Mouse (Mus musculus): ENCODE data around the gene Rpusd3. TPM values are rescaled to one million over a fixed set of nuclear protein-coding genes. Genes with fewer than 3 reads are reported as not detected.

The Rpusd3 gene
- total and polyA plus RNA-seq, 3 experiments: 7.7 to 113 (median 20.2) TPM

DNA sequence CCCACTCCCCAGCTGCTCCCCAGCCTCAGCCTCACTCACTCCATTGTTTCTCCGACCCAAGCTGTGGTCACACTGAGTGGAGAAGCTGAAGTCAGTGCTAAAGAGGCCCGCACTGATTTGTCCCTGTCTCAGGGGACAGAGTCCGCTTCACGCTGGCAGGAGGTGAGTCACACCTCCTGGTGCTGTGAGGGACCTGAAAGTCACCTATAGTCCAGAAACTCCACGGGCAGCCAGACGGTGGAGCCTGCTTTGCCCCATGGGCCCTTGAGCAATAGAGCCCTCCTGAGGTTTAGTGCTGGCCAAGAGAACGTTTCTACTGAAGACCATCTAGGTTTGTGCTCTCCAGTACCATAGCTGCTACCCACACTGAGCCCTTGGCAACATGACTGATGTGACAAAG, 15.6 kb upstream of the Rpusd3 start:
- no peak overlapping the region for H3K4me3 ChIP-seq (ENCODE audit: low read depth, low read length)
- 0 out of 2 replicates have a peak, but pooled peaks cover 2% of the 10 kb centered on the region for H3K4me1 ChIP-seq (ENCODE audit: insufficient read depth, low read depth, low read length)
- no peak for TF ChIP-seq CTCF (IDR thresholded peaks at IDR 0.05; ENCODE audit: low read depth, low read length)
- no peak for TF ChIP-seq TAL1 (conservative IDR thresholded peaks at IDR 0.05; ENCODE audit: low read depth, low read length)
- no peak for TF ChIP-seq POLR2AphosphoS5 (IDR thresholded peaks at IDR 0.05; ENCODE audit: insufficient replicate concordance, low read depth, low read length)
- TF ChIP-seq GATA2 (IDR thresholded peaks at IDR 0.05; ENCODE audit: borderline replicate concordance, low read depth, low read length): no peak
- no peak for TF ChIP-seq GATA1 (IDR thresholded peaks at IDR 0.05; ENCODE audit: borderline replicate concordance, low read length)
- ATAC-seq (ENCODE audit: extremely low read depth, insufficient number of reproducible peaks, low FRiP score, poor library complexity, severe bottlenecking) (no peak), DNase-seq (ENCODE audit: low spot score) (no peak)
- H3K9me3 ChIP-seq (replicated peaks): no peaks in the 10 kb centered on the region
- peaks cover 48% of the 10 kb centered on the region for H3K27me3 ChIP-seq (ENCODE audit: insufficient read depth, low read length)
- no peaks in the 10 kb centered on the region for H3K36me3 ChIP-seq (replicated peaks)

DNA sequence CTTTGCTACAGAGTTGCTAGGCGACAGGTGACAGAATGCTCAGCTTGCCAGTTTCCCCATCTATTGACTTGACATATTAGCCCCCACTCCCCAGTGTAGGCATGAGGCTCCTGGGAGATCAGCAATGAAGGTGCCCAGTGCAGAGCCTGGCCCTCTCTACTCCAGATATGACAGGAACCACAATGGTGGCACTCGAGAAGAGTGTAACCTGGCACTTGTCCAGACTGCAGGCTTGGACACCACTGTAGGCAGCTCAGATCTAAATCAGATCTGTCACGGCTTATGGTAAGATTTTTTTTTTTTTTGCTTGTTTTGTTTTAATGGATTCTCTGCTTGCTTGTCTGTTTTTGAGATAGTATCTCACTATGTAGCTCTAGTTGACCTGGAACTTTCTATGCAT, 14.5 kb upstream of the Rpusd3 start:
- no peak for ATAC-seq (ENCODE audit: extremely low read depth, insufficient number of reproducible peaks, low FRiP score, poor library complexity, severe bottlenecking)
- no peak for TF ChIP-seq TAL1 (conservative IDR thresholded peaks at IDR 0.05; ENCODE audit: low read depth, low read length)
- no peak for TF ChIP-seq CTCF (IDR thresholded peaks at IDR 0.05; ENCODE audit: low read depth, low read length)
- TF ChIP-seq GATA1 (IDR thresholded peaks at IDR 0.05; ENCODE audit: borderline replicate concordance, low read length): no peak
- TF ChIP-seq POLR2AphosphoS5 (IDR thresholded peaks at IDR 0.05; ENCODE audit: insufficient replicate concordance, low read depth, low read length): no peak
- no peak for TF ChIP-seq GATA2 (IDR thresholded peaks at IDR 0.05; ENCODE audit: borderline replicate concordance, low read depth, low read length)
- H3K27me3 ChIP-seq (ENCODE audit: insufficient read depth, low read length): peaks cover 49% of the 10 kb centered on the region

DNA sequence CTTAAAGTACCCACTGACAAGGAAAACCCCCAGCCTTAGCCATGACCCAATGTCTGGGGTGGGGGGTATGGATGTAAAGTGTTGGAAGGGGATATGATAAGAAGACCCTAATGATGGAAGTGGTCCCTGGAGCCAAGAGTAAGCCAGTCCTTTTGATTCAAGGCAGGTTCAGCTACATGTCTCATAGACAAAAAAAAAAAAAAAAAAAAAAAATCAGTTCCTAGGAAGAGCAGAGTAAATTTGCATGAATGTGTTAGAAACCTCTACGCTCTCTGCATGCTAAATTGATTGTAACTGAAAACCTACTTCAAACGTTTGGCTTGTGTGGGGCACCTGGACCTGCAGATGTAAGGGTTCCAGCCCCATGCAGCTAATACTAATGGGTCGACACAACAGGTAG, 12.7 kb upstream of the Rpusd3 start:
- no peak overlapping the region for H3K4me3 ChIP-seq (ENCODE audit: low read depth, low read length)
- peaks cover 50% of the 10 kb centered on the region for H3K27me3 ChIP-seq (ENCODE audit: insufficient read depth, low read length)
- TF ChIP-seq CTCF (IDR thresholded peaks at IDR 0.05; ENCODE audit: low read depth, low read length) (no peak), POLR2AphosphoS5 (IDR thresholded peaks at IDR 0.05; ENCODE audit: insufficient replicate concordance, low read depth, low read length) (no peak), GATA1 (IDR thresholded peaks at IDR 0.05; ENCODE audit: borderline replicate concordance, low read length) (no peak), GATA2 (IDR thresholded peaks at IDR 0.05; ENCODE audit: borderline replicate concordance, low read depth, low read length) (no peak), TAL1 (conservative IDR thresholded peaks at IDR 0.05; ENCODE audit: low read depth, low read length) (no peak)
- ATAC-seq (ENCODE audit: extremely low read depth, insufficient number of reproducible peaks, low FRiP score, poor library complexity, severe bottlenecking) (no peak), DNase-seq (ENCODE audit: low spot score) (no peak)
- H3K36me3 ChIP-seq (replicated peaks): no peaks in the 10 kb centered on the region
- 0 out of 2 replicates have a peak, but pooled peaks cover 2% of the 10 kb centered on the region for H3K4me1 ChIP-seq (ENCODE audit: insufficient read depth, low read depth, low read length)
- peaks cover 5% of the 10 kb centered on the region for H3K9me3 ChIP-seq (replicated peaks)

More for the DNA sequence above, 14.5 kb upstream of the Rpusd3 start:
- H3K4me1 ChIP-seq (ENCODE audit: insufficient read depth, low read depth, low read length): 0 out of 2 replicates have a peak, but pooled peaks cover 2% of the 10 kb centered on the region
- no peaks in the 10 kb centered on the region for H3K36me3 ChIP-seq (replicated peaks)
- DNase-seq (ENCODE audit: low spot score): no peak
- no peak overlapping the region for H3K4me3 ChIP-seq (ENCODE audit: low read depth, low read length)
- H3K9me3 ChIP-seq (replicated peaks): no peaks in the 10 kb centered on the region

DNA sequence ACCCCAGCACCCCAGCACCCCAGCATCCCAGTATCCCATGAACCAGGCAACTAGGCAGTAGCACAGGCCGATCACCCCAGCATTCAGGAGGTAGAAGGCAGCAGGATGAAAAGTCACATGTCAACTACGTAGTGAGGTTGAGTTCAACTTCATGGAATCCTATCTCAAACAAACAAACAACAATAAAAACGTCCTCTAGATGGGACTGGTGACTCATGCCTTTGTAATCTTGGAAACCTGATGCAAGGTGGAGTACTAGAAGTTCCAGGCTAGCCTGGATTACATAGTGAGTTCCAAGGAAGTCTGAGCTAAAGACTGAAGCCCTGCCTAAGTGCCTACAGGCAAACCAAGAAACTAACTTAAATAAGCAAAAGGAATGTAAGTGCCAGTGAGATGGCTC, 11.7 kb upstream of the Rpusd3 start:
- Histone ChIP-seq H3K4me1 (ENCODE audit: insufficient read depth, low read depth, low read length) (0 out of 2 replicates have a peak, but pooled peaks cover 2% of the 10 kb centered on the region), H3K36me3 (replicated peaks) (no peaks in the 10 kb centered on the region), H3K9me3 (replicated peaks) (peaks cover 5% of the 10 kb centered on the region), H3K4me3 (ENCODE audit: low read depth, low read length) (no peak overlapping the region), H3K27me3 (ENCODE audit: insufficient read depth, low read length) (peaks cover 46% of the 10 kb centered on the region)
- no peak for ATAC-seq (ENCODE audit: extremely low read depth, insufficient number of reproducible peaks, low FRiP score, poor library complexity, severe bottlenecking)
- no peak for DNase-seq (ENCODE audit: low spot score)
- TF ChIP-seq GATA1 (IDR thresholded peaks at IDR 0.05; ENCODE audit: borderline replicate concordance, low read length): no peak
- no peak for TF ChIP-seq CTCF (IDR thresholded peaks at IDR 0.05; ENCODE audit: low read depth, low read length)
- TF ChIP-seq POLR2AphosphoS5 (IDR thresholded peaks at IDR 0.05; ENCODE audit: insufficient replicate concordance, low read depth, low read length): no peak
- no peak for TF ChIP-seq TAL1 (conservative IDR thresholded peaks at IDR 0.05; ENCODE audit: low read depth, low read length)
- no peak for TF ChIP-seq GATA2 (IDR thresholded peaks at IDR 0.05; ENCODE audit: borderline replicate concordance, low read depth, low read length)

DNA sequence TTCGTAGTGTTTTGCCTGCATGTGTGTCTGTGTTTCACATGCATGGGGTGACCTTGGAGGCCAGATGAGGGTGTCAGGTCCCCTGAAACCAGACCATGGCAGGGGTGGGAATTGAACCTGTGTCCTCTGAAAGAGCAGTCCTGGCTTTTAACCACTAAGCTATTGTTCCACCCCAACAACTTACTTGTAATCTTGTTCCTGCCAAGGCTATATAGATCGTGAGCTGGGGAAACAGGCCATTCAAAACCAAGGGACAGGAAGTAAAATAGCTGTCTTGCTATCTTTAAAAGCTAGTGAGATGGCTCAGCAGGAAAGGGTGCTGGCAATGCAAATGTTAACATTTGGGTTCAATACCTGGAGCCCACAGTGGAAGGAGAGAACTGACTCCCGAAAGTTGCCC, 10.8 kb upstream of the Rpusd3 start:
- H3K4me1 ChIP-seq (ENCODE audit: insufficient read depth, low read depth, low read length): peaks cover 7% of the 10 kb centered on the region; the same call in 1 of the 2 replicates
- H3K27me3 ChIP-seq (ENCODE audit: insufficient read depth, low read length): peaks cover 43% of the 10 kb centered on the region
- peaks cover 5% of the 10 kb centered on the region for H3K9me3 ChIP-seq (replicated peaks)
- DNase-seq (ENCODE audit: low spot score) (no peak), ATAC-seq (ENCODE audit: extremely low read depth, insufficient number of reproducible peaks, low FRiP score, poor library complexity, severe bottlenecking) (no peak)
- no peaks in the 10 kb centered on the region for H3K36me3 ChIP-seq (replicated peaks)
- H3K4me3 ChIP-seq (ENCODE audit: low read depth, low read length): no peak overlapping the region
- TF ChIP-seq CTCF (IDR thresholded peaks at IDR 0.05; ENCODE audit: low read depth, low read length): no peak
- TF ChIP-seq TAL1 (conservative IDR thresholded peaks at IDR 0.05; ENCODE audit: low read depth, low read length): no peak
- TF ChIP-seq POLR2AphosphoS5 (IDR thresholded peaks at IDR 0.05; ENCODE audit: insufficient replicate concordance, low read depth, low read length): no peak
- TF ChIP-seq GATA2 (IDR thresholded peaks at IDR 0.05; ENCODE audit: borderline replicate concordance, low read depth, low read length): no peak
- no peak for TF ChIP-seq GATA1 (IDR thresholded peaks at IDR 0.05; ENCODE audit: borderline replicate concordance, low read length)

DNA sequence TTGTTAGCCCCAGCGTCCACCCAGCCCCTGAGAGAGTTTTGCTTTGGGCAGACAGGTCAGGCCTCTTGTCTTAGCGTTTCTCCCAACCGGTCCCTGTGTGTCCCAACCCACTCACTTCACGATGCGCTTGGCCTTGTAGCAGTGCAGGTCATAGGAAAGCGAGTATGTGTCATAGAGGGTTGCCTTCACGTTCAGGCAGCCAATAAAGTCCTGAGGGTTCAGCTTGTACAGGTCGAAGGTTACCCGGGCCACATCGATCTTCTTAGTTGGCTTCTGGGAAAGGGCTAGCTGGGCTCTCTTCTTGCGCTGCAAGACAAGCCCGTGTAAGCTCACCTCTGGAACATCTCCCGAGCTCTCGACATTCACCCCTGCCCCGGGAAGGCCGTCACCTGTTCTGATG, 8.9 kb upstream of the Rpusd3 start:
- Histone ChIP-seq H3K9me3 (replicated peaks) (peaks cover 5% of the 10 kb centered on the region), H3K27me3 (ENCODE audit: insufficient read depth, low read length) (peaks cover 34% of the 10 kb centered on the region), H3K36me3 (replicated peaks) (no peaks in the 10 kb centered on the region), H3K4me1 (ENCODE audit: insufficient read depth, low read depth, low read length) (peaks cover 7% of the 10 kb centered on the region; the same call in 1 of the 2 replicates), H3K4me3 (ENCODE audit: low read depth, low read length) (no peak overlapping the region)
- TF ChIP-seq POLR2AphosphoS5 (IDR thresholded peaks at IDR 0.05; ENCODE audit: insufficient replicate concordance, low read depth, low read length): no peak
- no peak for TF ChIP-seq GATA2 (IDR thresholded peaks at IDR 0.05; ENCODE audit: borderline replicate concordance, low read depth, low read length)
- no peak for TF ChIP-seq GATA1 (IDR thresholded peaks at IDR 0.05; ENCODE audit: borderline replicate concordance, low read length)
- no peak for TF ChIP-seq CTCF (IDR thresholded peaks at IDR 0.05; ENCODE audit: low read depth, low read length)
- no peak for TF ChIP-seq TAL1 (conservative IDR thresholded peaks at IDR 0.05; ENCODE audit: low read depth, low read length)
- ATAC-seq (ENCODE audit: extremely low read depth, insufficient number of reproducible peaks, low FRiP score, poor library complexity, severe bottlenecking): no peak
- DNase-seq (ENCODE audit: low spot score): no peak

All from G1E (cell line).